ENCODE assay signal across 8 mouse cellular contexts in genomic region chr10:93818661-93819060, GRCm38 (mm10). TPM values are rescaled to one million over a fixed set of nuclear protein-coding genes. Genes with fewer than 3 reads are reported as not detected.
DNase-seq lines count a peak whose midpoint lies in the region; ATAC-seq and TF ChIP-seq lines count a peak whose summit lies in the region.

No protein-coding gene starts in this region.

- H3K27me3 ChIP-seq in hindbrain, embryonic 11.5 days (ENCODE audit: control insufficient read depth, insufficient read depth, low read length) = no peaks in the 10 kb centered on the region
- H3K27me3 ChIP-seq in hindbrain, embryonic 12.5 days = peaks cover 10% of the 10 kb centered on the region
- H3K27me3 ChIP-seq in lung, postnatal 0 days (replicated peaks; ENCODE audit: insufficient read depth, low read length) = 0 out of 2 replicates have a peak, but pooled peaks cover 5% of the 10 kb centered on the region

- H3K27ac ChIP-seq in hindbrain, embryonic 11.5 days (ENCODE audit: low read depth, low read length) = no peak overlapping the region
- H3K27ac ChIP-seq in hindbrain, embryonic 12.5 days = no peak overlapping the region
- no peak overlapping the region for H3K27ac ChIP-seq in lung, postnatal 0 days (ENCODE audit: low read length)

- DNase-seq in hindbrain, embryonic 11.5 days (ENCODE audit: low spot score) = peak; percentile 84
- DNase-seq in MN1 (ENCODE audit: low spot score) = peak; percentile 88
- DNase-seq in cerebellum, adult 8-10 months = peak; percentile 83
- peak; percentile 50 for DNase-seq in gastrocnemius, postnatal 14 days
- DNase-seq in layer of hippocampus, adult 9-10 months (ENCODE audit: low spot score) = peak; percentile 72
- DNase-seq in lung, postnatal 0 days (ENCODE audit: low spot score) = peak; percentile 78
- peak; percentile 68 to 78 for DNase-seq in spleen, postnatal 10 days (ENCODE audit: low spot score in 2 of 2)

- ATAC-seq in hindbrain, embryonic 11.5 days (ENCODE audit: low FRiP score) = no peak
- no peak for ATAC-seq in hindbrain, embryonic 12.5 days (ENCODE audit: low FRiP score)
- ATAC-seq in lung, postnatal 0 days = no peak

- peak; percentile 86 for TF ChIP-seq CTCF in lung, postnatal 0 days (IDR thresholded peaks at IDR 0.05)

- 44% methylated on average over 7 of the region's 7 CpGs for WGBS in hindbrain, embryonic 11.5 days
- 36% methylated on average over 7 of the region's 7 CpGs for WGBS in hindbrain, embryonic 12.5 days
- 37% methylated on average over 7 of the region's 7 CpGs for WGBS in lung, postnatal 0 days

- intact Hi-C loops in gastrocnemius, postnatal 14 days (cut with DNase I; ENCODE audit: low total_unique reads) = loop anchor here (5.0 to 10.0 kb wide), 2 partner anchors 204 to 299 kb away; no protein-coding TSS in a partner anchor

- no peaks in the 10 kb centered on the region for H3K4me1 ChIP-seq in hindbrain, embryonic 11.5 days (replicated peaks; ENCODE audit: control insufficient read depth, insufficient read depth, low read length)
- no peaks in the 10 kb centered on the region for H3K4me1 ChIP-seq in hindbrain, embryonic 12.5 days
- H3K4me1 ChIP-seq in lung, postnatal 0 days (ENCODE audit: insufficient read depth, low read depth, low read length) = no peaks in the 10 kb centered on the region

- H3K36me3 ChIP-seq in hindbrain, embryonic 11.5 days (ENCODE audit: control insufficient read depth, insufficient read depth, low read length) = no peaks in the 10 kb centered on the region
- no peaks in the 10 kb centered on the region for H3K36me3 ChIP-seq in hindbrain, embryonic 12.5 days
- H3K36me3 ChIP-seq in lung, postnatal 0 days (ENCODE audit: insufficient read depth, low read length) = no peaks in the 10 kb centered on the region

- H3K9me3 ChIP-seq in hindbrain, embryonic 11.5 days (ENCODE audit: control insufficient read depth, low read length) = no peaks in the 10 kb centered on the region
- H3K9me3 ChIP-seq in hindbrain, embryonic 12.5 days (replicated peaks) = no peaks in the 10 kb centered on the region
- H3K9me3 ChIP-seq in lung, postnatal 0 days (ENCODE audit: low read length) = no peaks in the 10 kb centered on the region

- H3K4me3 ChIP-seq in hindbrain, embryonic 11.5 days (ENCODE audit: low read depth, low read length) = no peak overlapping the region
- no peak overlapping the region for H3K4me3 ChIP-seq in hindbrain, embryonic 12.5 days
- H3K4me3 ChIP-seq in lung, postnatal 0 days (ENCODE audit: low read depth, low read length) = no peak overlapping the region

- no peak overlapping the region for H3K9ac ChIP-seq in hindbrain, embryonic 11.5 days (ENCODE audit: low read depth, low read length)
- no peak overlapping the region for H3K9ac ChIP-seq in hindbrain, embryonic 12.5 days
- no peak overlapping the region for H3K9ac ChIP-seq in lung, postnatal 0 days (replicated peaks; ENCODE audit: low read depth)

- no peak for TF ChIP-seq EP300 in lung, postnatal 0 days (IDR thresholded peaks at IDR 0.05)

- H3K4me2 ChIP-seq in hindbrain, embryonic 11.5 days (replicated peaks; ENCODE audit: low read depth, low read length) = no peak overlapping the region
- no peak overlapping the region for H3K4me2 ChIP-seq in hindbrain, embryonic 12.5 days (replicated peaks)
- no peak overlapping the region for H3K4me2 ChIP-seq in lung, postnatal 0 days (replicated peaks; ENCODE audit: low read depth, low read length)

RNA-seq across cellular contexts. Expression of gene Usp44, which starts 12.7 kb away (rescaled TPM):
- 9.9 and 10.3 TPM in 2 replicates for polyA plus RNA-seq in hindbrain, embryonic 11.5 days (2014; fragmentation: Nextera tagmentation; extraction: Ambion mirVana)
- polyA plus RNA-seq in hindbrain, embryonic 12.5 days (2016; fragmentation: Nextera tagmentation; extraction: Ambion mirVana) = 2.9 and 3.0 TPM in 2 replicates
- under 1 TPM; 0.31 to 0.45 TPM for total RNA-seq in gastrocnemius, postnatal 14 days (2021)
- polyA plus RNA-seq in lung, postnatal 0 days (2015; fragmentation: Nextera tagmentation; extraction: Ambion mirVana) = 0.12 TPM in 1 of 2 replicates, not detected in the other
